Mouse (Mus musculus): Measurements from ENCODE around the gene Rrp9. TPM values are rescaled to one million over a fixed set of nuclear protein-coding genes. Genes with fewer than 3 reads are reported as not detected.
A peak's percentile ranks its signal among the peaks of the same experiment; 100 is the strongest.
"Not testable (repeated sequence)": the region's sequence is repeated elsewhere in the genome, so short reads cannot be mapped to it uniquely, and the experiment has no call there.

Rrp9 gene
- polyA plus RNA-seq, 1 experiment from 2014 or later = 48.8 TPM

DNA sequence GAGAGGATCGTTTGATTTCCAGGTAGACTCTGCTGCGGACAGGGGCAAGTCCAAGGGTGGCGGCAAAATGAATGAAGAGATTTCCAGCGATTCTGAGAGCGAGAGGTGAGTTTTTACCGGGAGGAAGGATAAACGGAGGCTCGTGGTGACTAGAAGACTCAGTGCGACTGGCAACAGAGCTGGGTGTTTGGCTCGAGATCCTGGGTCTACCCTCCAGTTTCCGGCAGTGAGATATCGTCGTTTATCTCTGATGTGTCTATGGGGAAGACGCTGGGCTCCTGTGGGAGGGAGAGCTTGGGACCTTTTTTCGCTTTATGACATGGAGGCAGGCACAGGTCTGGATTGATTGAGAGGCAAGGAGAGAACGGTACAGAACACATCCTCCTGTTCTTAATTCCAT is 1.9 kb downstream of the Rrp9 start:
- Histone ChIP-seq H3K4me3 (peak overlapping the region; percentile 59), H3K9me3 (no peaks in the 10 kb centered on the region), H3K4me1 (peaks cover 22% of the 10 kb centered on the region), H3K9ac (peak overlapping the region; percentile 61), H3K36me3 (peaks cover 22% of the 10 kb centered on the region), H3K27ac (no peak overlapping the region), H3K27me3 (replicated peaks) (no peaks in the 10 kb centered on the region), H3K4me2 (replicated peaks) (peak overlapping the region; percentile 91)
- WGBS = 4% methylated on average over 16 of the region's 16 CpGs
- ATAC-seq (ENCODE audit: low FRiP score, low read depth) = no peak; the same call in 1 of the 2 replicates

DNA sequence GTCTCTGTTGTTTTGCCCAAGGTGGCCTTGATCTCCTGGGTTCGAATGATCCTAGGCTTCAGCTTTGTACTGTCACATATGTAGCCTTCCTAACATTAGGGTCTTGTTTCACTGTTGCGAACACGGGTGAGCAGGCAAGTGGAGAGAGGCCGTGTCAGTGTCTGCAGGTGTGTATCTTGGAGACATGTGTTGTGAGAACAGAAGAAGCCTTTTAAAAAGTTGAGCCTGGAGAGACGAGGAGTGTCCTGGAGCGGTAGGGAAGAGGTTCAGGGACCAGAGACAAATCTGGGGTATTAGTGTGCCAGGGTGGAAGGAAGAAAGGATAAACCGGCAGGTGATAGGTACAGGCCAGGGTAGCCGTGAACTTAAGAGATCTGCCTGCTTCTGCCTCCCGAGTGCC is 2.3 kb downstream of the Rrp9 start:
- WGBS = 86% methylated on average over 9 of the region's 9 CpGs
- peaks cover 22% of the 10 kb centered on the region for H3K4me1 ChIP-seq
- peak overlapping the region; percentile 59 for H3K4me3 ChIP-seq
- H3K4me2 ChIP-seq (replicated peaks) = peak overlapping the region; percentile 91
- no peak for ATAC-seq (ENCODE audit: low FRiP score, low read depth)
- H3K36me3 ChIP-seq = peaks cover 27% of the 10 kb centered on the region
- no peaks in the 10 kb centered on the region for H3K27me3 ChIP-seq (replicated peaks)
- H3K9me3 ChIP-seq = no peaks in the 10 kb centered on the region
- H3K27ac ChIP-seq = no peak overlapping the region
- peak overlapping the region; percentile 61; the same call in 1 of the 2 replicates for H3K9ac ChIP-seq

DNA sequence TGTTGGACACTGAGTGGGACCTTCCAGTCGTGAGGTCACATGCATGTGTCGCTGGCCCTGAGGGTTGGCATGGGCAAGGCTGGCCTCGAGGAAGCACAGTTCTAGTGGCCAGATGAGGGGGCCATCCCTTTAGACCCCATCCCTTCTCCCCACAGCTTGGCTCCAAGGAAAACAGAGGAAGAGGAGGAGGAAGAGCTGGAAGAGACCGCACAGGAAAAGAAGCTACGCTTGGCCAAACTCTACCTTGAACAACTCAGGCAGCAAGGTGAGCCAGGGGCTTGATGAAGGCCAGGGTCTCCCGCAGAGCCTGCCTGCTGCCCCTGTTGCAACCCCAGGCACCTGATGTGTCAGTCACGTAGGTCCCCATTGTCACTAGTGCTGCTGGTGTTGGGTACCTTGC is 4.8 kb downstream of the Rrp9 start:
- Histone ChIP-seq H3K4me2 (replicated peaks) (no peak overlapping the region), H3K27ac (no peak overlapping the region), H3K4me3 (no peak overlapping the region), H3K36me3 (peaks cover 51% of the 10 kb centered on the region), H3K9me3 (no peaks in the 10 kb centered on the region), H3K4me1 (peaks cover 11% of the 10 kb centered on the region), H3K27me3 (replicated peaks) (no peaks in the 10 kb centered on the region), H3K9ac (no peak overlapping the region)
- ATAC-seq (ENCODE audit: low FRiP score, low read depth) = no peak
- 95% methylated on average over 7 of the region's 7 CpGs for WGBS

DNA sequence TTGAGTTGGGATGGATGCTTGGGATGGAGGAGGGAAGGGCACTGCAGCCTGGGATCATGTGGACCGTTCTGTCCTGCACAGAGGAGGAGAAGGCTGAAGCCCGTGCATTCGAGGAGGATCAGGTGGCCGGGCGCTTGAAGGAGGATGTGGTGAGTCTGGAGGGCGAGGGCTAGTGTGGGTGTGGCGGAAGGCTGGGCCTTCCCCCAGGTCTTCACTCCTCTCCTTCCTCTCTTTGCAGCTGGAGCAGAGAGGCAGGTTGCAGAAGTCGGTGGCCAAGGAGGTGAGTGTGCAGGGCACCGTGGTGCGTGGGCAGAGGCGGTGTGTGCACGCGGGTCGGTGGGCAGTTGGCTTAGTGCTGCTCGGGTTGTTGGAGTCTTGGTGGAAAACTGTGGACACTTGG is 5.3 kb downstream of the Rrp9 start:
- H3K9ac ChIP-seq = no peak overlapping the region
- WGBS = 91% methylated on average over 15 of the region's 15 CpGs
- H3K4me3 ChIP-seq = no peak overlapping the region
- no peak for ATAC-seq (ENCODE audit: low FRiP score, low read depth)
- peaks cover 57% of the 10 kb centered on the region for H3K36me3 ChIP-seq
- peaks cover 11% of the 10 kb centered on the region for H3K4me1 ChIP-seq
- no peaks in the 10 kb centered on the region for H3K27me3 ChIP-seq (replicated peaks)
- no peak overlapping the region for H3K4me2 ChIP-seq (replicated peaks)
- no peaks in the 10 kb centered on the region for H3K9me3 ChIP-seq
- no peak overlapping the region for H3K27ac ChIP-seq

DNA sequence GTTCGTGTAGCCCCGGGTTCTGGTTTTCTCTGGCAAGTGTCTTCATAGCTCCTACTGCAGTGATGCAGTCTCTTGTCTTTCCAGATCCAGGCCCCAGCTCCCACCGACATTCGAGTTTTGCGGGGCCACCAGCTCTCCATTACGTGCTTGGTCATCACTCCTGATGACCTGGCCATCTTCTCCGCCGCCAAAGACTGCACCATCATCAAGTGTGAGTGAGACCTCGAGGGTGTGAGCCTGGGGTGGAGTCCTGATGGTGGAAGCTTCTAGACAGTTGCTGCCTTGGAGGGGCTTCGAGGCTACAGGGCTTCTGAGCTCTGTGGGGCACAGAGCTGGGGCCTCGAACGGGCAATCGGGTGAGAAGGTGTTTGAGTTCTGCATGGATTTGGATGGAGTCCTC is 5.9 kb downstream of the Rrp9 start:
- Histone ChIP-seq H3K4me2 (replicated peaks) (no peak overlapping the region), H3K27ac (no peak overlapping the region), H3K36me3 (peaks cover 61% of the 10 kb centered on the region), H3K4me1 (peaks cover 11% of the 10 kb centered on the region), H3K27me3 (replicated peaks) (no peaks in the 10 kb centered on the region), H3K9me3 (no peaks in the 10 kb centered on the region), H3K9ac (no peak overlapping the region), H3K4me3 (no peak overlapping the region)
- ATAC-seq (ENCODE audit: low FRiP score, low read depth) = no peak
- WGBS = 92% methylated on average over 13 of the region's 13 CpGs

DNA sequence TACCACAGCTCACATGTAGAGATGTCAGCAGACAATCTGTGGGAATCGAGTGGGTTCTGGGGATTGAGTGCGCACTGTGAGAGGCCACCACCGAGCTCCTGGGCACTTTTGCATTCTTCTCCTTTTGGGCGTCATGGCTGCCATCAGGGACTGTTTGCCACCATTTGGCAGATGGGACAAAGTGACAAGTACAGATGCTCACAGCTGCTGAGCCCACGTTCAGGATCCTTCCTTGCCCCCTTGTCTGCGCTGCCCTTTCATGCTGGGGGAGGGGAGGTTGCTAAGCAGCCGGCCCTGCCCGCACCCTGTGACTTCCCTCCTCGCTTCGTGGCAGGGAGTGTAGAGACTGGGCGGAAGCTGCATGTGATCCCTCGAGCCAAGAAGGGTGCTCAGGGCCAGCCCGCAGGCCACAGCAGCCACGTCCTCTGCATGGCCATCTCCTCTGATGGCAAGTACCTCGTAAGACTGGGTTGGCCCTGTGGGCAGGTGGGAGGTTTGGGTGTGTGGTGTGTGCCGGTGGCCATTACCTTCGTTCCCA is 6.9 kb downstream of the Rrp9 start:
- Histone ChIP-seq H3K9me3 (no peaks in the 10 kb centered on the region), H3K27ac (no peak overlapping the region), H3K4me3 (no peak overlapping the region), H3K36me3 (peaks cover 61% of the 10 kb centered on the region), H3K9ac (no peak overlapping the region), H3K4me2 (replicated peaks) (no peak overlapping the region), H3K27me3 (replicated peaks) (no peaks in the 10 kb centered on the region), H3K4me1 (peaks cover 8% of the 10 kb centered on the region)
- WGBS = 85% methylated on average over 17 of the region's 17 CpGs
- ATAC-seq (ENCODE audit: low FRiP score, low read depth) = no peak

DNA sequence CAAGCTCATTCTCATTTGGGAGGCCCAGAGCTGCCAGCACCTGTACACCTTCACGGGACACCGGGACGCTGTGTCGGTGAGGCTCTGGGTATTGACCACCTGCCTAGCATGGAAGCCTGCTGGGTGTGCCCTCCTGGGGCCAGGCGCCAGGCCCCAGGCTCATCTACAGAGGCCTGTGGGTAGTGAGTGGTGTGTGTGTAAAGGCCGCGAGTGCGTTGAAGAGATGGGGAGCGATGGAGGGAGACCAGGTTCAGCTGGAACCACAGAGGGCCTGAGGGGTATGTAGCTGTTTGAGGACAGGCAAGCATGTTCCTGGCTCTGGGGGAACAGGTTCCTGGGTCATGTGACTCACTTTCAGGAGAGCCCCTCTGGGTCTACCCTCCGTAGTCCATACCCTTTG is 7.4 kb downstream of the Rrp9 start:
- no peak overlapping the region for H3K9ac ChIP-seq
- H3K4me3 ChIP-seq = no peak overlapping the region
- H3K36me3 ChIP-seq = peaks cover 61% of the 10 kb centered on the region
- peaks cover 3% of the 10 kb centered on the region for H3K4me1 ChIP-seq
- H3K4me2 ChIP-seq (replicated peaks) = no peak overlapping the region
- no peaks in the 10 kb centered on the region for H3K9me3 ChIP-seq
- no peak overlapping the region for H3K27ac ChIP-seq
- no peaks in the 10 kb centered on the region for H3K27me3 ChIP-seq (replicated peaks)
- WGBS = 95% methylated on average over 10 of the region's 10 CpGs
- ATAC-seq (ENCODE audit: low FRiP score, low read depth) = no peak

DNA sequence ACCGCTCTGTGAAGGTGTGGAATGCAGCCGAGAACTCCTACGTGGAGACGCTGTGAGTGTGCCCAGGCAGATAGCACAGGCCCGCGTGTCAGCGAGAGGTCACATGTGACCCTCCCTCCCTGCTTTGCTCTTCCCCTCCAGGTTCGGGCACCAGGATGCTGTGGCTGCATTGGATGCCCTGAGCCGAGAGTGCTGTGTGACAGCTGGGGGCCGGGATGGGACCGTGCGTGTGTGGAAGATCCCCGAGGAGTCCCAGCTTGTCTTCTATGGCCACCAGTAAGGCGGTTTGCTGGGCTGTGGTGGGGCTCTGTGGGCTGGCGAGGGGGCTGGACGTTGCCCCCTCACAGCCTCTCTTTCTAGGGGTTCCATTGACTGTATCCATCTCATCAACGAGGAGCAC is 7.8 kb downstream of the Rrp9 start:
- Histone ChIP-seq H3K27ac (no peak overlapping the region), H3K4me2 (replicated peaks) (no peak overlapping the region), H3K36me3 (peaks cover 61% of the 10 kb centered on the region), H3K4me1 (no peaks in the 10 kb centered on the region), H3K9ac (no peak overlapping the region), H3K27me3 (replicated peaks) (no peaks in the 10 kb centered on the region), H3K9me3 (no peaks in the 10 kb centered on the region), H3K4me3 (no peak overlapping the region)
- 93% methylated on average over 17 of the region's 17 CpGs for WGBS
- no peak for ATAC-seq (ENCODE audit: low FRiP score, low read depth)

DNA sequence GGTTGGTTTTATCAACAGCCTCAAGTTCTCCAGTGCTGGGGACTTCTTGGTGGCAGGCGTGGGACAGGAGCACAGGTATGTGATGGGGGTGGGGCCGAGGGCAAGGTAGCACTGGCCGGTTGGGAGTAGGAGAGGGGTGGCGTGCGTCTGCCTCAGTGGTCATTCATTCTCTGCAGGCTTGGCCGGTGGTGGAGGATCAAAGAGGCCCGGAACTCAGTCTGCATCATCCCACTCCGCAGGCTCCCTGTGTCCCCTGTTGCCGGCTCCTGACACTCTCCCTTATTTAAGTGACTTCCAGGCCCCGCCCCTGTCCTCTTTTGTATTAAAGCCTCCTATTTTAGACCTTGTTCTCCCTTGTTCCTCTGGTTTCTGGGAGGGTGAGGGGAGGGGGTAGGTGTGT is 9.3 kb downstream of the Rrp9 start:
- Histone ChIP-seq H3K9ac (no peak overlapping the region), H3K9me3 (no peaks in the 10 kb centered on the region), H3K27me3 (replicated peaks) (no peaks in the 10 kb centered on the region), H3K36me3 (peaks cover 58% of the 10 kb centered on the region), H3K27ac (no peak overlapping the region), H3K4me1 (no peaks in the 10 kb centered on the region), H3K4me2 (replicated peaks) (no peak overlapping the region), H3K4me3 (no peak overlapping the region)
- 78% methylated on average over 10 of the region's 10 CpGs for WGBS
- ATAC-seq (ENCODE audit: low FRiP score, low read depth) = no peak

DNA sequence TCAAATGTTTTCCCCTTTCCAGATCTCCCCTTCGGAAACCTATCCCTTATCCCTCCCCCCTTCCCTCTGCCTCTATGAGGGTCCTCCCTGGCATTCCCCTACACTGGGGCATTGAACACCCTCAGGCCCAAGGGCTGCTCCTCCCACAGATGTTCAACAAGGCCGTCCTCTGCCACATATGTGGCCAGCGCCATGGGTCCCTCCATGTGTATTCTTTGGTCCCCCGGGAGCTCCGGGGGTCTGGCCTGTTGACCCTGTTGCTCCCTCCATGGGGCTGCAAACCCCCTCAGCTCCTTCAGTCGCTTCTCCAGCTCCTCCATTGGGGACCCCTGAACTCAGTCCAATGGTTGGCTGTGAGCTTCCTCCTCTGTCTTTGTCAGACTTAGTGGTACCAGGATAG is 11.8 kb downstream of the Rrp9 start:
- WGBS = 84% methylated on average over 6 of the region's 6 CpGs
- not testable (repeated sequence) for H3K27ac ChIP-seq; H3K4me3 ChIP-seq; H3K4me1 ChIP-seq; H3K9me3 ChIP-seq; H3K4me2 ChIP-seq (replicated peaks); H3K9ac ChIP-seq; ATAC-seq (ENCODE audit: low FRiP score, low read depth); H3K27me3 ChIP-seq (replicated peaks)
- peaks cover 39% of the 10 kb centered on the region for H3K36me3 ChIP-seq

DNA sequence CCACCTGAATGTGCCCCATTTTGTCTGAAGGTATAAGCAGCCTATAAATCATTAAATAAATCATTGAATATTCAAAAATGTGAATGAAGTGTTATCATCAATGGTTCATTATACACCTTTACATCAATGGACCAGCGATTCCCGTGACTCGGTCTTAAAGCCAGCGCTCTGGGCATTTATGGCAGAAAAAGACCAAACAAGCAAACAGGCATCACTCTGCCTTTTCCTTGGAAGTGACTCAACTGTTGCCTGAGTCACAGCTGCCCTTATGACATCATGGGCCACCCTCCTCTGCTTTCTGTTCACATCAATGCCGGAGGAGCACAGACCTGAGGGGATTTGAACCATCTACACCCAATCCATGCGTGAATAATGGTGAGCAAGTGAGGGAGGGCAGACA is 23.9 kb downstream of the Rrp9 start, which contains the start of gene Iqcf1:
TSS of gene Iqcf1 (plus strand) at position 301 of the 400 bp plus-strand sequence.
- H3K9me3 ChIP-seq = no peaks in the 10 kb centered on the region
- no peak within 1 kb of the TSS for H3K4me3 ChIP-seq
- 92% methylated on average over 6 of the region's 6 CpGs for WGBS
- H3K4me2 ChIP-seq (replicated peaks) = no peak within 1 kb of the TSS
- H3K4me1 ChIP-seq = no peaks in the 10 kb centered on the region
- ATAC-seq (ENCODE audit: low FRiP score, low read depth) = no peak
- H3K9ac ChIP-seq = no peak within 1 kb of the TSS
- 0 out of 2 replicates have a peak, but pooled peaks cover 3% of the 10 kb centered on the region for H3K27me3 ChIP-seq (replicated peaks)
- no peak within 1 kb of the TSS for H3K27ac ChIP-seq
- no peaks in the 10 kb centered on the region for H3K36me3 ChIP-seq

DNA sequence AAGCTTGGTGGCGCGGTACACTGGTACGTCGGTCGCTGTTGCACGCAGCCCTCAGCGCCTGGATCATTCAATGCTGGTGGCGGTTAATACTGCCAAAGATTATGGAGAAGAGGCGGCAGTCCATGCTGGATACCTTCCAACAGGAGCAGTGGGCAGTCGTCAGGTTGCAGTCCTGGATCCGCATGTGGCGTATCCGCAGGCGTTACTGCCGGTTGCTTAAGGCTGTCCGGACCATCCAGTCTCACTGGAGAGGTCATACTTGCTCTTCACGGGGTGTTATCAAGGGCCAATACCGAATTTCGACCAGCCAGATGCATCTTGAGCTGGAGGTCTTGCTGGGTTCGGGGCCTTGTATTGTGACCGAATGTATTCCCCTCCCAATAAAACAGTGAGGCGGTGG is 26.1 kb downstream of the Rrp9 start:
- H3K4me1 ChIP-seq = no peaks in the 10 kb centered on the region
- no peak overlapping the region for H3K4me2 ChIP-seq (replicated peaks)
- H3K27ac ChIP-seq = no peak overlapping the region
- no peaks in the 10 kb centered on the region for H3K36me3 ChIP-seq
- H3K9ac ChIP-seq = no peak overlapping the region
- H3K9me3 ChIP-seq = no peaks in the 10 kb centered on the region
- H3K4me3 ChIP-seq = no peak overlapping the region
- 89% methylated on average over 22 of the region's 22 CpGs for WGBS
- H3K27me3 ChIP-seq (replicated peaks) = 0 out of 2 replicates have a peak, but pooled peaks cover 3% of the 10 kb centered on the region
- no peak for ATAC-seq (ENCODE audit: low FRiP score, low read depth)

DNA sequence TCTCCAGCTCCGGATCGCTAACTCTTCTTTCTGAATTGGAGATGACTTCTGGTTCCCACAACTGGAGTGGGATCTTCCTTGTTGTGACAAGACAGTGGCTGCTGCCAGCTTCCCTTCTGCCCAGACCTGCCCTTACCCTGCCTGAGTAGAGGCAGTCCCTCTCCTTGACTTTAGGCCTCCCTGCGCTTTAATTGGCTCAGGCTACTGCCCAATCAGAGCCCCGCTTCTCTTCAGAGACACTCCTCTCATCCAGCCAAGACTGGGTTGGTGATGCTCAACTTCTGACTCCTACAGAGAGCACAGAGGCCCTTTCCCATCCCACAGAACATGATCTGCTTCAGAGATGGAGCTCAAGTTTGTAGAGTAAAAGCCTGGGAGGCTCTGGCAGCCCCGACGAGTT is 28.5 kb downstream of the Rrp9 start:
- H3K36me3 ChIP-seq = no peaks in the 10 kb centered on the region
- no peak for ATAC-seq (ENCODE audit: low FRiP score, low read depth)
- WGBS = 71% methylated on average over 6 of the region's 6 CpGs
- no peaks in the 10 kb centered on the region for H3K4me1 ChIP-seq
- 0 out of 2 replicates have a peak, but pooled peaks cover 3% of the 10 kb centered on the region for H3K27me3 ChIP-seq (replicated peaks)
- H3K4me3 ChIP-seq = no peak overlapping the region
- H3K9ac ChIP-seq = no peak overlapping the region
- no peak overlapping the region for H3K4me2 ChIP-seq (replicated peaks)
- H3K9me3 ChIP-seq = no peaks in the 10 kb centered on the region
- no peak overlapping the region for H3K27ac ChIP-seq

All from neural tube, embryonic 12.5 days (tissue).